Mouse (Mus musculus) liver, embryonic 11.5 days (tissue): ENCODE measurements around the gene Ikzf3. TPM values are rescaled to one million over a fixed set of nuclear protein-coding genes. Genes with fewer than 3 reads are reported as not detected.

Experiments used
- ATAC-seq: fragments of 200-750 bp; cut with Nextera tagmentation; replicated peaks from 2 replicates; pipeline ENCODE4 v1.8.0; 2017; ENCODE audit warnings: moderate number of reproducible peaks, mild to moderate bottlenecking, moderate TSS enrichment, moderate library complexity; ENCODE audit not compliant: low FRiP score
- DNase-seq: peaks from one replicate; pipeline ENCODE4 v3.0.0-alpha.2; 2017; ENCODE audit warnings: low spot score
- H3K27ac ChIP-seq: fragments of 300-500 bp; sonication (generic); 2 replicates; pipeline ENCODE4 v1.5.1; 2014; ENCODE audit warnings: mild to moderate bottlenecking, low read depth, low read length, control low read depth
- H3K27me3 ChIP-seq: fragments of 300-500 bp; sonication (generic); replicated peaks from 2 replicates; pipeline ENCODE4 v1.6.1; 2014; ENCODE audit warnings: low read length, mixed read lengths; ENCODE audit not compliant: control insufficient read depth, insufficient read depth
- H3K36me3 ChIP-seq: fragments of 300-500 bp; sonication (generic); 2 replicates; pipeline ENCODE4 v1.6.1; 2014; ENCODE audit warnings: mild to moderate bottlenecking, low read length, moderate library complexity, mixed read lengths; ENCODE audit not compliant: control insufficient read depth, insufficient read depth
- H3K4me1 ChIP-seq: fragments of 300-500 bp; sonication (generic); replicated peaks from 2 replicates; pipeline ENCODE4 v1.6.1; 2014; ENCODE audit warnings: low read length, mixed read lengths; ENCODE audit not compliant: control insufficient read depth, insufficient read depth
- H3K4me2 ChIP-seq: fragments of 300-500 bp; sonication (generic); 2 replicates; pipeline ENCODE4 v1.6.1; 2014; ENCODE audit warnings: mild to moderate bottlenecking, control low read depth, moderate library complexity
- H3K4me3 ChIP-seq: fragments of 300-500 bp; sonication (generic); 2 replicates; pipeline ENCODE4 v1.5.1; 2014; ENCODE audit warnings: low read depth, low read length, control low read depth
- H3K9ac ChIP-seq: fragments of 300-500 bp; sonication (generic); 2 replicates; pipeline ENCODE4 v1.6.1; 2014; ENCODE audit warnings: low read depth, low read length, control low read depth
- H3K9me3 ChIP-seq: fragments of 300-500 bp; sonication (generic); 2 replicates; pipeline ENCODE4 v1.6.1; 2016; ENCODE audit warnings: low read length, inconsistent platforms, mixed read lengths; ENCODE audit not compliant: control insufficient read depth
- WGBS: fragments of 180-500 bp; shearing (Covaris S2); extraction: QIAGEN DNeasy Blood & Tissue Kit; methylation state at CpG from one replicate; pipeline ENCODE4 v1.1.7; 2014; 5-methylcytosine and 5-hydroxymethylcytosine counted together
- polyA plus RNA-seq: library from polyadenylated mRNA; unstranded; fragments of >200 nt; fragmentation: Nextera tagmentation; extraction: Ambion mirVana; gene quantifications from 2 replicates; pipeline ENCODE4 v1.2.1, GENCODE M21; 2014

Gene Ikzf3
- polyA plus RNA-seq, 1 experiment from 2014 or later: 0.04 TPM

GRCm38 (mm10) chr11:98509434-98509833 is 36.4 kb downstream of the Ikzf3 start:
- Histone ChIP-seq H3K27me3 (no peaks in the 10 kb centered on the region), H3K27ac (no peak overlapping the region), H3K4me3 (no peak overlapping the region), H3K36me3 (no peaks in the 10 kb centered on the region), H3K9me3 (no peaks in the 10 kb centered on the region), H3K4me2 (no peak overlapping the region), H3K9ac (no peak overlapping the region), H3K4me1 (no peaks in the 10 kb centered on the region)
- DNase-seq (no peak), ATAC-seq (no peak)
- WGBS: 72% methylated on average over 7 of the region's 7 CpGs

GRCm38 (mm10) chr11:98504926-98505325 is 40.9 kb downstream of the Ikzf3 start:
- Histone ChIP-seq H3K4me1 (no peaks in the 10 kb centered on the region), H3K27me3 (no peaks in the 10 kb centered on the region), H3K9ac (no peak overlapping the region), H3K27ac (no peak overlapping the region), H3K4me3 (no peak overlapping the region), H3K4me2 (no peak overlapping the region), H3K36me3 (no peaks in the 10 kb centered on the region), H3K9me3 (no peaks in the 10 kb centered on the region)
- DNase-seq: no peak
- ATAC-seq: no peak
- WGBS: 63% methylated on average over 3 of the region's 3 CpGs

DNA sequence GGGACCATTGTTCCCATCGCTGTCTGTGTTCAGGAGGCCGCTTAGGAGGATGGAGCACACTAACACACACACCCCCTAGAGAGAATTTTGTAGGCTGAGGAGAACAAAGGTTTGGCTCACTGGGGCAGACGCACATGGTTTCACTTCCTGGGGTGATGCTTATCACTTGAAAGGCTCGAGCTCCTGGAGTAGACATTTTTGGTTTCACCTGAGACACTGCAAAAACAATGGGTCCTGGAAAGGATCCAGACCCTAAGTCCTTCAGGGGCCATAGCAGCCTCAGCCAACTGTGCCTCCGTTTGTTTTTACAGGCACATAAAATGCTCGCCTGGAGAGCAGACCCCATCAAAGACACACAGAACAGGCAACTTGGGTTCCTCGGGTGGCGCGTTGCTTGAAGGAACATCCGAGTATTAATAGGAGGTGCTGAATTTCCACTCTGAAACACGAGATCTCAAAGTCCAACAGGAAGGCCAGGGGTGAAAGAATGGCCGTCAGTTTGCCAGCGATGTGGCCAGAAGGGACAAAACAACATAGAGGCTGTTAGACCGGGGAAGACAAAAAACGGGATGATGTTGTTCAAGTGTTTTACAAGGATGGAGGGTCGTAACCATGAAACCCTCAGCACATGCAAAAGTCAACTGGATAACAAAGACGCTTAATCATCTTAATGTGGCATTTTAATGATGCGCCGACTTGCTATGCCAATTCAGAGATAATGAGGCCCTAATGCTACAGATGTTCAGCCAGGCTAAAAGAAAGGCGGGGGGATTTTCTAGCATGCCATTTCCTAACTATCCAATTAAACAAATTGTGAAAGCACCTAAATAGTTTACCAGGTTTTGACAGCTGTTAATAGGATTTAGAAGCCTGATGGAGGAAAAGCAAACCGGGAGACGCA is 48.2 kb downstream of the Ikzf3 start:
- H3K4me3 ChIP-seq: no peak overlapping the region
- ATAC-seq (no peak), DNase-seq (no peak)
- H3K9me3 ChIP-seq: no peaks in the 10 kb centered on the region
- 61% methylated on average over 22 of the region's 22 CpGs for WGBS
- H3K4me1 ChIP-seq: no peaks in the 10 kb centered on the region
- no peak overlapping the region for H3K4me2 ChIP-seq
- no peak overlapping the region for H3K9ac ChIP-seq
- no peaks in the 10 kb centered on the region; the same call in 1 of the 2 replicates for H3K27me3 ChIP-seq
- H3K27ac ChIP-seq: no peak overlapping the region
- H3K36me3 ChIP-seq: no peaks in the 10 kb centered on the region

- 74% methylated on average over 5 of the region's 5 CpGs for WGBS
- Histone ChIP-seq H3K4me2 (no peak overlapping the region), H3K9ac (no peak overlapping the region)
Observed at GRCm38 (mm10) chr11:98495176-98495719, 50.6 kb downstream of the Ikzf3 start.

DNA sequence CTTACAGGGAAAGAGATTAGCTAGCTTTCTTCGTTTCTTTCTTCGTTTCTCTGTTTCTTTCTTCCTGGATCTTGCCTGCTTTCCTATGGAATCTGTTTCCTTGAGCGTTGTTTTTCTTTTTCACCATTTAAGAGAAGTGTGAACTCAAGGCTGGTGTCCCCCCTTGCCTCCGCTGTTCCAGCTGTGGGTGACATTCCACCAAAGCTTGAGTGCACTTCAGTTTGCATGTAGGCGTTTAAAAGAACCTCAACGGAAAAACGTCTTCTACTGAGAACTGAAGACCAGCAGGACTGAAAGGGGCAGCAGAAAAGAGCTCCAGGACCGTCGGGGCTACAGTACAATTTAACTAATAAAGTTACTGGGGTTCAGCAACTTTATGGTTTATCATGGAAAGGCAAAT is 52.4 kb downstream of the Ikzf3 start:
- Histone ChIP-seq H3K36me3 (no peaks in the 10 kb centered on the region), H3K9ac (no peak overlapping the region), H3K27me3 (no peaks in the 10 kb centered on the region; the same call in 1 of the 2 replicates), H3K9me3 (no peaks in the 10 kb centered on the region), H3K4me1 (no peaks in the 10 kb centered on the region), H3K4me3 (no peak overlapping the region), H3K4me2 (no peak overlapping the region), H3K27ac (no peak overlapping the region)
- 72% methylated on average over 9 of the region's 9 CpGs for WGBS
- DNase-seq: no peak
- ATAC-seq: no peak

More at GRCm38 (mm10) chr11:98495176-98495719, 50.6 kb downstream of the Ikzf3 start:
- no peaks in the 10 kb centered on the region for H3K9me3 ChIP-seq
- DNase-seq: no peak
- no peaks in the 10 kb centered on the region for H3K36me3 ChIP-seq
- no peaks in the 10 kb centered on the region; the same call in 1 of the 2 replicates for H3K27me3 ChIP-seq
- H3K4me3 ChIP-seq: no peak overlapping the region
- H3K27ac ChIP-seq: no peak overlapping the region
- H3K4me1 ChIP-seq: no peaks in the 10 kb centered on the region
- no peak for ATAC-seq

- no peaks in the 10 kb centered on the region; the same call in 1 of the 2 replicates for H3K27me3 ChIP-seq
- H3K9ac ChIP-seq: no peak overlapping the region
- H3K4me1 ChIP-seq: no peaks in the 10 kb centered on the region
- H3K9me3 ChIP-seq: no peaks in the 10 kb centered on the region
- DNase-seq (no peak), ATAC-seq (no peak)
- no peak overlapping the region for H3K4me2 ChIP-seq
- no peak overlapping the region for H3K4me3 ChIP-seq
- no peaks in the 10 kb centered on the region for H3K36me3 ChIP-seq
- no peak overlapping the region for H3K27ac ChIP-seq
- 29% methylated on average over 7 of the region's 7 CpGs for WGBS
Observed at GRCm38 (mm10) chr11:98492959-98493358, 52.9 kb downstream of the Ikzf3 start.

GRCm38 (mm10) chr11:98491571-98491970 is 54.3 kb downstream of the Ikzf3 start:
- Histone ChIP-seq H3K27ac (no peak overlapping the region), H3K9me3 (no peaks in the 10 kb centered on the region), H3K4me3 (no peak overlapping the region), H3K4me1 (no peaks in the 10 kb centered on the region), H3K9ac (no peak overlapping the region), H3K36me3 (no peaks in the 10 kb centered on the region), H3K4me2 (no peak overlapping the region), H3K27me3 (no peaks in the 10 kb centered on the region; the same call in 1 of the 2 replicates)
- DNase-seq (no peak), ATAC-seq (no peak)
- WGBS: 67% methylated on average over 7 of the region's 7 CpGs

DNA sequence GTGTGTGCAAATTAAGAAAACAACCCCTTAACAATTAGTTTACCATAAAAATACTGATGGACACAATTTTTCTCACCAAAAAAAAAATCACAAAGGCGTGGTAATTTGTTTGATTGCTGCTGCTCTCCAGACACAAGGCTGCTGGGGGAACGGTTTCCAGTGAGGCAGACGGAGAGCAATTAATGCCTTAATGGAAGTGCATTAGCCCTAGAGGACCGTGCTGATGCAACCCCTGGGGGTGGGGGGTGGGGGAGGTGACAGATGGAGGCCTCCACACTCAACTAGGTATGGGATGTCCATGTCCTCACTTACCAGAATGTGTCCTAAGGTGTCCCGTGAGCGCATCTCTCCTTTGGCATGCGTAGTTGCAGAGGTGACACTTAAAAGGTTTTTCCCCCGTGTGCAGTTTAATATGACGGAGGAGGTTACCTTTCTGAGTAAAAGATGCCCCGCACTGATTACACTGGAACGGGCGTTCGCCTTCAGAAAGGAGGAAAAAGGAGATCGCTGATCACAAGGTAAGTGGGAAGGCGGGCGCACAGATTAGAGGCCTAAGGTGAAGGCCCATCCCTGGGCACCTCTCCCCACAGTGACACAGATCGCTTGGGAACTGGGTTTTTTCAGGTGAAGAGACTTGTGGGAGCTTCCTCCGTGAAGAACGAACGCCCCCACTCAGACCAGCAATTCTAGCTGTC is 57.1 kb downstream of the Ikzf3 start:
- 75% methylated on average over 20 of the region's 20 CpGs for WGBS
- H3K27ac ChIP-seq: no peak overlapping the region
- ATAC-seq: no peak

More for the DNA sequence above, 57.1 kb downstream of the Ikzf3 start:
- Histone ChIP-seq H3K36me3 (no peaks in the 10 kb centered on the region), H3K4me2 (no peak overlapping the region), H3K4me1 (no peaks in the 10 kb centered on the region), H3K27me3 (no peaks in the 10 kb centered on the region), H3K9ac (no peak overlapping the region), H3K4me3 (no peak overlapping the region), H3K9me3 (no peaks in the 10 kb centered on the region)
- DNase-seq: no peak
